Mouse (Mus musculus) ES-Bruce4 (cell line): ENCODE measurements around the gene Nomo1. TPM values are rescaled to one million over a fixed set of nuclear protein-coding genes. Genes with fewer than 3 reads are reported as not detected.

Experiments
- H3K27ac ChIP-seq: 2 replicates; pipeline ENCODE4 v1.5.1; 2012; ENCODE audit warnings: low read length, inconsistent platforms; ENCODE audit not compliant: insufficient read depth
- H3K27me3 ChIP-seq: 2 replicates; pipeline ENCODE4 v1.6.1; 2012; ENCODE audit warnings: mild to moderate bottlenecking, low read length, inconsistent platforms; ENCODE audit not compliant: control insufficient read depth, poor library complexity, insufficient read depth, severe bottlenecking
- H3K36me3 ChIP-seq: 2 replicates; pipeline ENCODE4 v1.6.1; 2012; ENCODE audit warnings: inconsistent platforms, mild to moderate bottlenecking, low read length, moderate library complexity; ENCODE audit not compliant: control insufficient read depth, poor library complexity, insufficient read depth, severe bottlenecking
- H3K4me1 ChIP-seq: one replicate; pipeline ENCODE4 v1.8.1; 2011; ENCODE audit warnings: low read length; ENCODE audit not compliant: control insufficient read depth, insufficient read depth
- H3K4me3 ChIP-seq: 2 replicates; pipeline ENCODE4 v1.5.1; 2011; ENCODE audit warnings: low read depth, mild to moderate bottlenecking, low read length
- H3K9ac ChIP-seq: 2 replicates; pipeline ENCODE4 v1.6.1; 2012; ENCODE audit warnings: low read depth, mild to moderate bottlenecking, inconsistent platforms; ENCODE audit not compliant: poor library complexity, severe bottlenecking
- H3K9me3 ChIP-seq: replicated peaks from 2 replicates; pipeline ENCODE4 v1.6.1; 2012; ENCODE audit warnings: mild to moderate bottlenecking, low read length, inconsistent platforms; ENCODE audit not compliant: control insufficient read depth, poor library complexity, insufficient read depth, severe bottlenecking
- CTCF ChIP-seq: IDR thresholded peaks from one replicate; pipeline ENCODE4 v1.8.1; 2011; ENCODE audit warnings: low read depth, low read length
- EP300 ChIP-seq: IDR thresholded peaks from 2 replicates; pipeline ENCODE4 v1.6.1; 2011; ENCODE audit warnings: low read depth, low read length; ENCODE audit not compliant: insufficient read depth
- POLR2A ChIP-seq: IDR thresholded peaks from one replicate; pipeline ENCODE4 v1.8.1; 2011; ENCODE audit warnings: low read length; ENCODE audit not compliant: insufficient read depth
- polyA plus RNA-seq: library from polyadenylated mRNA; stranded (reverse); fragments of >200 nt; gene quantifications from 2 replicates; pipeline ENCODE4 v1.2.4, GENCODE M21; 2011; ENCODE audit warnings: low read depth; ENCODE audit not compliant: missing spikeins, insufficient read depth, insufficient read length

Nomo1 gene
- polyA plus RNA-seq, 1 experiment, result 134 TPM

DNA sequence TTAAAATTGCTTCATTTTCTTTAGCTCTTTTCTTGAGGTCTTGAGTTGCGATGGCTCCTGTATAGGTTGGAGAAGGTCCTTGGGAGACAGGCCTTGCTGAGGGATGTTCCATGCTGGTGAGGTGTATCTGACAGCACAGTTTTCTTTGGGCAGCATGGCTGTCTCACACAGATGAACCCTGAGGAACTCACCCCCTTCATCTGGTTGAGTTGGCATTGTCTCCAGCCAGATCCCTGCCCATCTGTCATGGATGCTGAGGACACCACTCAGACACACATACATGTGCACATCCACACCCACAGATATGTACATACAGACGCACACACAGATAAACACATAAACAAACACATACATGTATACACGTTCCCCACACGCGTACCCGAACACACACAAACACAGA is 29.8 kb downstream of the Nomo1 start:
- no peak overlapping the region for H3K4me3 ChIP-seq
- H3K27me3 ChIP-seq, result no peaks in the 10 kb centered on the region
- peaks cover 46% of the 10 kb centered on the region for H3K36me3 ChIP-seq
- no peak for TF ChIP-seq CTCF
- TF ChIP-seq EP300, result no peak
- TF ChIP-seq POLR2A, result no peak
- H3K4me1 ChIP-seq, result peaks cover 3% of the 10 kb centered on the region
- H3K9ac ChIP-seq, result no peak overlapping the region
- H3K9me3 ChIP-seq, result no peaks in the 10 kb centered on the region
- H3K27ac ChIP-seq, result no peak overlapping the region

GRCm38 (mm10) chr7:46068831-46069230 is 35.3 kb downstream of the Nomo1 start:
- H3K9ac ChIP-seq, result no peak overlapping the region
- no peaks in the 10 kb centered on the region for H3K9me3 ChIP-seq
- H3K27ac ChIP-seq, result no peak overlapping the region
- no peak overlapping the region for H3K4me3 ChIP-seq
- no peaks in the 10 kb centered on the region for H3K4me1 ChIP-seq
- peaks cover 52% of the 10 kb centered on the region for H3K36me3 ChIP-seq
- H3K27me3 ChIP-seq, result no peaks in the 10 kb centered on the region
- TF ChIP-seq EP300 (no peak), POLR2A (no peak), CTCF (no peak)

DNA sequence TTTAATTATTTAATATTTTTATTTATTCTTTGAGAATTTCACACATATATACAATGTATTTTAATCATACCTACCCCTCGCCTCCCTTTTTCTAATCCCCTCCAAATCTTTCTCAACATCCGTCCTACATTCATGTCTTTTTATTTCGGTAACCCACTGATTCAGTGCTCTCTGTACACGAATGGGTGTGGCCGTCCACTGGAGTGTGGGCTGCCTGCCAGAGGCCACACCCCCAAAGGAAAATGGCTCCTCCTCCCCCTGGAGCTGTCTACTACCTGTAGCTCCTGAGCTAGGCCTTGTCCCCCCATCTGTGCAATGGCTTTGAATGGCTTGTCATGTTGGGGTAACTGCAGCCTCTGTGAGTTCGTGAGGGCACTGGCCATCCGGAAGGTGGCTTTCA is 43.3 kb downstream of the Nomo1 start:
- Histone ChIP-seq H3K9me3 (no peaks in the 10 kb centered on the region), H3K36me3 (peaks cover 30% of the 10 kb centered on the region), H3K27ac (no peak overlapping the region), H3K4me3 (no peak overlapping the region), H3K9ac (no peak overlapping the region), H3K27me3 (no peaks in the 10 kb centered on the region), H3K4me1 (no peaks in the 10 kb centered on the region)
- TF ChIP-seq CTCF, result no peak
- no peak for TF ChIP-seq POLR2A
- TF ChIP-seq EP300, result no peak

DNA sequence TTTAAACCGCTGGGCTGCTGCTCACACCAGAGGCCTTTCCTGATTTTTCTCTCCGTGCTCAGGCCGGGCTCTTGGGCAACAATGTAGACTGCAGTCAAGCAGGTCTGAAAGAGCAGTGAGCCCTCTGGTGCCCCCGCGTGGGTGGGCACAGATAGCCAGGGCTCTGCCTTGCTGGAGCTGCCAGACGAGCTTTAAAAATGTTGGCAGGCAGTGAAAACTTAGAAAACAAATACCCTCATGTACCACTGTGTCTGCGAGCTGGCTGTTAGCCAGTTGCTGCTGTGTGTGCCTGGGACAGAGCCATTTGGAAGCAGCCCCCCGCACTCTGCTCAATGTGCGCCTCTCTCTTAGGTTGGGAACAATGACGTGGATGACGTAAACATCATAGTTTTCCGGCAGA is 44.2 kb downstream of the Nomo1 start:
- Histone ChIP-seq H3K4me1 (no peaks in the 10 kb centered on the region), H3K4me3 (no peak overlapping the region), H3K9ac (no peak overlapping the region), H3K9me3 (no peaks in the 10 kb centered on the region), H3K36me3 (peaks cover 28% of the 10 kb centered on the region), H3K27ac (no peak overlapping the region), H3K27me3 (no peaks in the 10 kb centered on the region)
- TF ChIP-seq CTCF (no peak), EP300 (no peak), POLR2A (no peak)

- H3K36me3 ChIP-seq, result peaks cover 15% of the 10 kb centered on the region
- H3K4me1 ChIP-seq, result peaks cover 3% of the 10 kb centered on the region
- no peak overlapping the region for H3K9ac ChIP-seq
- TF ChIP-seq POLR2A (no peak), CTCF (no peak), EP300 (no peak)
- H3K27ac ChIP-seq, result no peak overlapping the region
- no peaks in the 10 kb centered on the region for H3K27me3 ChIP-seq
- no peaks in the 10 kb centered on the region for H3K9me3 ChIP-seq
- H3K4me3 ChIP-seq, result no peak overlapping the region
Measured at GRCm38 (mm10) chr7:46084024-46084423, 50.5 kb downstream of the Nomo1 start.

- H3K4me3 ChIP-seq, result no peak overlapping the region
- H3K9me3 ChIP-seq, result no peaks in the 10 kb centered on the region
- no peak overlapping the region for H3K9ac ChIP-seq
- no peak overlapping the region for H3K27ac ChIP-seq
- peaks cover 12% of the 10 kb centered on the region for H3K36me3 ChIP-seq
- no peaks in the 10 kb centered on the region for H3K27me3 ChIP-seq
- no peak for TF ChIP-seq EP300
- TF ChIP-seq CTCF, result no peak
- no peak for TF ChIP-seq POLR2A
- H3K4me1 ChIP-seq, result peaks cover 3% of the 10 kb centered on the region
Measured at GRCm38 (mm10) chr7:46084839-46085513, 51.5 kb downstream of the Nomo1 start.
